Mouse (Mus musculus): ENCODE results near the gene Arhgap15. TPM values are rescaled to one million over a fixed set of nuclear protein-coding genes. Genes with fewer than 3 reads are reported as not detected.

Gene Arhgap15
- total and polyA plus RNA-seq, 3 experiments: 16.6 to 40.3 (median 19.8) TPM

DNA sequence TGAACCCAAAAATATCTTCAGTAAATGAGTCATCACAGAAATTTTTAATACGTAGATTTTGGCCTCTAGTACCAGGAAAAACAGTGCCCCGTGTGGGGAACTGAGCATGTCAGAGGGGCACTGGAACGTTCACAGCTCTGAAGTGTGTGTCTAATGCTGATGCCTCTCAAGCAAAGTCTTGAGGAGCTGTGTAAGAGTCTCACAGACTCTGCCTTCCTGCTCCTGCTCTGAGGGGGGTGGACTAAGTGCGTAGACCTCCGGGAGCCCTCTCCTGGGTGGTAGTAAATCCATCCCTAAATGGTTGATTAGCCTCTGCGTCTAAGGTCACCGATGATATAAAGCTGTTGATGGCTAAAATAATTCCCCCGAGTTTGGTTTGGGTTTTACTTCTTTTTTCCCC lies 39.9 kb downstream of the Arhgap15 start:
- dilution Hi-C loops (cut with MboI; ENCODE audit: extremely low pct_ligation_motif_present, extremely low pct_unique_long_range_greater_than_20kb, low sequenced_read_pairs) (no loop called here), in situ Hi-C loops (cut with MboI; ENCODE audit: low pct_ligation_motif_present, low pct_unique_long_range_greater_than_20kb, low sequenced_read_pairs) (no loop called here)
- no peak for TF ChIP-seq EP300 (IDR thresholded peaks at IDR 0.05; ENCODE audit: low read length)
- no peak for TF ChIP-seq IRF4 (IDR thresholded peaks at IDR 0.05; ENCODE audit: low read depth, low read length)
- no peak for TF ChIP-seq PAX5 (IDR thresholded peaks at IDR 0.05; ENCODE audit: low read length)
- TF ChIP-seq ELF1 (IDR thresholded peaks at IDR 0.05; ENCODE audit: low read depth, low read length): no peak
- no peak for TF ChIP-seq TBP (conservative IDR thresholded peaks at IDR 0.05; ENCODE audit: low read depth, low read length)
- TF ChIP-seq POLR2A (IDR thresholded peaks at IDR 0.05; ENCODE audit: low read depth, low read length): no peak
- no peak for TF ChIP-seq CTCF (conservative IDR thresholded peaks at IDR 0.05 in 1 of 2, IDR thresholded peaks at IDR 0.05 in 1 of 2; ENCODE audit: low read depth in 2 of 2, low read length in 2 of 2)
- TF ChIP-seq RCOR1 (conservative IDR thresholded peaks at IDR 0.05; ENCODE audit: low read depth, low read length): no peak
- no peak for TF ChIP-seq ZC3H11A (IDR thresholded peaks at IDR 0.05; ENCODE audit: low read depth, low read length)
- no peak for TF ChIP-seq NRF1 (IDR thresholded peaks at IDR 0.05; ENCODE audit: low read depth, low read length)
- Histone ChIP-seq H3K4me1 (ENCODE audit: control insufficient read depth in 1 of 2, insufficient read depth in 2 of 2) (no peaks in the 10 kb centered on the region), H3K27ac (ENCODE audit: insufficient read depth, low read depth) (no peak overlapping the region), H3K9me3 (replicated peaks; ENCODE audit: low read length) (no peaks in the 10 kb centered on the region), H3K4me2 (ENCODE audit: insufficient read depth, low read depth, poor library complexity, severe bottlenecking) (no peak overlapping the region), H3K79me2 (replicated peaks; ENCODE audit: control insufficient read depth, extremely low read depth, insufficient read depth, poor library complexity, severe bottlenecking) (0 out of 2 replicates have a peak, but pooled peaks cover 3% of the 10 kb centered on the region), H3K9ac (ENCODE audit: insufficient read depth, low read depth) (no peak overlapping the region), H3K36me3 (replicated peaks in 1 of 2; ENCODE audit: control insufficient read depth in 1 of 2, insufficient read depth in 1 of 2, low read length in 1 of 2) (peaks cover 0 to 42% of the 10 kb centered on the region in 2 experiments), H3K4me3 (replicated peaks in 1 of 3; ENCODE audit: low read depth in 2 of 3, low read length in 2 of 3, poor library complexity in 1 of 3) (no peak overlapping the region), H3K27me3 (replicated peaks) (no peaks in the 10 kb centered on the region)
- no peak for DNase-seq (ENCODE audit: extremely low read depth)

DNA sequence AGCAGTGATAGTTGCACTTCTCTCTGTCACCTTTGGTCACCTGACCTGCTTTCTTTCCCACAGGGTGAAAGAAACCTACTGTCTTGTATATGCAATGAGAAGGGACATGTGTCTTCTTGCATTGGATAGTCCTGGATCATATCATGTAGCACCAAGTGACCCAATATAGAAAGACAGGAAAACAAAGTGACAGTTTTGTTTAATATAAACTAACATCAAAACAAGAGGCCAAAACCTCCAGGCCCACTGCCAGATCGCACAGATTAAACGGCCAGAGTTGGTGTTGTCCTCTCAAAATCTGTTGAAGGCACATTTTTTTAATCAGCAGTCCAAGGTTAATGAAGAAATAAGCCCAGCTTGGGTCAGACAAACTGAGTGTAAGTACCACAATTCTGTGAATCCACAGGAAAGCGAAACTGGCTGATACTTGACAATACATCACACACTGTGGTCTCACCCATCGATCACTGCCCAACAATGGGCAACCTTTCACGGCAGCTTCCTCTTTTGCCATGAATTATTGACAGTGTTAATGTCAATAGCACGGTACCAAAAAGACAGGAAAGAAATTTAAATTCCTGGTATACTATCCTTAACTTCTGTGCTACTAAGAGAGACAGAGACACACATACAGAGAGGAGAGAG lies 41.5 kb downstream of the Arhgap15 start:
- TF ChIP-seq MXI1 (IDR thresholded peaks at IDR 0.05; ENCODE audit: low read depth, low read length) (no peak), E2F4 (IDR thresholded peaks at IDR 0.05; ENCODE audit: insufficient replicate concordance, low read depth, low read length) (no peak), TBP (conservative IDR thresholded peaks at IDR 0.05; ENCODE audit: low read depth, low read length) (no peak), GABPA (IDR thresholded peaks at IDR 0.05; ENCODE audit: insufficient replicate concordance, low read depth, low read length) (no peak), PAX5 (IDR thresholded peaks at IDR 0.05; ENCODE audit: low read length) (no peak), JUN (IDR thresholded peaks at IDR 0.05; ENCODE audit: insufficient read depth, low read depth, low read length) (no peak), ZKSCAN1 (IDR thresholded peaks at IDR 0.05; ENCODE audit: borderline replicate concordance, low read depth, low read length) (no peak), JUND (conservative IDR thresholded peaks at IDR 0.05; ENCODE audit: low read depth, low read length) (no peak)
- Histone ChIP-seq H3K4me1 (ENCODE audit: control insufficient read depth in 1 of 2, insufficient read depth in 2 of 2) (no peaks in the 10 kb centered on the region), H3K4me3 (replicated peaks in 1 of 3; ENCODE audit: low read depth in 2 of 3, low read length in 2 of 3, poor library complexity in 1 of 3) (no peak overlapping the region), H3K27me3 (replicated peaks) (no peaks in the 10 kb centered on the region), H3K79me2 (replicated peaks; ENCODE audit: control insufficient read depth, extremely low read depth, insufficient read depth, poor library complexity, severe bottlenecking) (0 out of 2 replicates have a peak, but pooled peaks cover 3% of the 10 kb centered on the region), H3K9ac (ENCODE audit: insufficient read depth, low read depth) (no peak overlapping the region), H3K27ac (ENCODE audit: insufficient read depth, low read depth) (no peak overlapping the region), H3K36me3 (replicated peaks in 1 of 2; ENCODE audit: control insufficient read depth in 1 of 2, insufficient read depth in 1 of 2, low read length in 1 of 2) (peaks cover 0 to 44% of the 10 kb centered on the region in 2 experiments), H3K4me2 (ENCODE audit: insufficient read depth, low read depth, poor library complexity, severe bottlenecking) (no peak overlapping the region), H3K9me3 (replicated peaks; ENCODE audit: low read length) (no peaks in the 10 kb centered on the region)
- no peak for DNase-seq (ENCODE audit: extremely low read depth)
- dilution Hi-C loops (cut with MboI; ENCODE audit: extremely low pct_ligation_motif_present, extremely low pct_unique_long_range_greater_than_20kb, low sequenced_read_pairs) (no loop called here), in situ Hi-C loops (cut with MboI; ENCODE audit: low pct_ligation_motif_present, low pct_unique_long_range_greater_than_20kb, low sequenced_read_pairs) (no loop called here)

All from CH12.LX (cell line).